Mouse (Mus musculus) yolk sac, embryonic 10.5 days (tissue): ENCODE measurements around the gene Akap2.

Source experiments
- DNase-seq: peaks from one replicate; pipeline ENCODE4 v3.0.0-alpha.2; 2017; ENCODE audit warnings: low spot score

The Akap2 gene

DNA sequence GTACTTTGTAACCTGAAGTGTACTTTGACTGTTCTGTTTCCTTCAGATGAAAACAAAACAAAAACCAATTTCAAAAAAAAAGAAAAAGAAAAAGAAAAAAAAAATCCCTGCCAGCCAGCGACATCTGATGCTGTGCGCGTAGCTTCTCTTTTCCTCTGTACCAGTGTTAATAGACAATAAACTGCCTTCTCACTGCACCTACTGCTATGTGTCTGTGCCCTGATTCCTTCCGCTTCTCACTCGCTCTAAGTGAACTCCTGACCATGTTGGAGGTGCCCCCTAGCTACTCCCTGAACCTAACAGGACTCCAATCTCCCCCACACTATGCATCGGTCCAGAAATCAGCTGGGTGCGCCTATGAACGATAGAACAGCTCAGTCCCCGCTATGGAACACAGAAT, at the start of gene Akap2:
Akap2 (plus strand) TSS at position 304 of the 400 bp plus-strand sequence.
- DNase-seq = no peak

DNA sequence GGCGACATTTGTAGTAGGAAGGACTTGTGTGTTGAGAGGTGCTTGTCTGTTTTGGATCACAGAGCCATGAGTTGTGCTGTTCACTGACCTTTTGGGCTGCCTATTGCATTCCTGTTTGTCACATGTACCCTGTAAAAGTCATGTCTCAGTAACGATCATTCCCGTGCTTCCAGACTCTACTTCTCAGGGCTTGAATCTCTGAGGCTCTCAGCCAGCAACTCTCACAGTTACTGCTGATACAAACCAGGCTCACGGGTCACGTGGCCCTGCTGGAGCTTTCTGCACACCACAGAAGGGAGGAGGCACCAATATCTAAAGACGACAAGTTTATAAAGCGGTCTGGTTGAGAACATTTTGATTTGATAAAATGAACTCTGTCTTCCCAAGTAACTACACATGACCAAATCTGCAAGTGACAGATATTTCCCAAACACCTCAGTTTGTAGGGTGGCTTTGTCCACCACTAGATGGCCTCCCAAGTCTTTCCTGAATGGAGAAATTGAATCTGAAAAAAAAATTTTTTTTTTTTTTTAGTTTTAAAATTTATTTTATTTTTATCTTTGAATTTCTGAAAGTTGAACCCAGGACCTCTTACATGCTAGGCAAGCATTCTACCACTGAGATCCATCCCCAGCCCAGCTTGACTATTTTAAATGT, 46.5 kb upstream of the Akap2 start:
- peak; percentile 31 for DNase-seq

DNA sequence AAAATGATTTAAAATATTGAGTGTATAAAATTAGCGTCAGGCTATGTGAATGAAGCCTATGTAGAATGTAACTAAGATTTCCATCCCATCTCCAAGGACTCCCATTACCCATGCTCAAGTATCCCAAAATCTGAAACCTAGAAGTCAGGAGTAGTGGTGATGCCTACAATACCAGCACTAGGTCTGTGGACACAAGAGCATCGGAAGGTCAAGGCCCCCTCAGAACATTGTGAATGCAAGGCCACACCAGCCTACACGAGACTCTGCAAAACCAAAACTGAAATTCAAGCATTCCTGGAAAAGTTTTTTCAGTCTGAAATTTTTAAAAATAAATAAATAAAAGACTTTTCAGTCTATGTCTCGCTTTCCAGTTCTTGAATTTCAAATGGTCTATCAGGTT, 44.9 kb upstream of the Akap2 start:
- no peak for DNase-seq

DNA sequence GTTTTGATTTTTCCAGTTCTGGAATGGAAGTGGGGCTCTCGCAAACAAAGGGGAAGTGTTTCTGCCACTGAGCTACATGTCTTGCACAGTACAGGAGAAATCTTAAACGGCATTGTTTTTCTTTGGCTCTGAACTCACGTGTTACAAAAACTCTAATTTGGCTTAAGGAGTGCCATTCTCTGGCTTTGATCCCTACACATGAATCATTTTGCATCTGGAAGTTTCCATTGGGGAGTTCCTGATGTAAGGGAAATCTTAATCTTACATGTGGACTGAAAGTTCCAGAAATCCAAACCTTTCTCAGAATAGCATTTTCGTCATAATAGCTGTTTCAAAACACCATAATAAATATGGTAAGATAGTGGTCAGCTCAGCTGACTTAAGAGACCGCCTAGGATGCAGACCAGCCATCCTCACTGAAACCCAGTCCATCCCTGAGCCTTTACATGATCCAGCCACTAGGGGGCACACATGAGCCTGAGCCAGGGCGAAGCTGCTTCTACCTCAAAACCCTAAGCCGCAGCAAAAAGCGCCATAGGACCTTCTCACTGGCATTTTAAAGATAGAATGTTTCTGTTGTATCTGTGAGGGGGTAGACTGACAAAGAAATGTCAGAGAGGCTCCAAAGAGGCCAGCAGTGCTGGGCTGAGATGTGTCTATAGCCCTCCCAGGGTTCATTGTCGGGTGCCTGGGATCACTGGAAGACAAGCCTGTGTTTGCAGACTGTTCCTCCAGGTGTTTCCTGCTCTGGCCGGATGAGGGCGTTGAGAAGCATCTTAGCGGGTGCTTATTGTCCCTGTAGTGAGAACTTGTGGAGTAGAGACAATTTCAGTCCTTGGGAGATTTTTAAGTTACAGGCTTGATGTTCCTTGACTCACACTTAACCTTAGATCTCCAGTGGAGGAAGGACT, 44.2 kb upstream of the Akap2 start:
- peak; percentile 81 for DNase-seq

DNA sequence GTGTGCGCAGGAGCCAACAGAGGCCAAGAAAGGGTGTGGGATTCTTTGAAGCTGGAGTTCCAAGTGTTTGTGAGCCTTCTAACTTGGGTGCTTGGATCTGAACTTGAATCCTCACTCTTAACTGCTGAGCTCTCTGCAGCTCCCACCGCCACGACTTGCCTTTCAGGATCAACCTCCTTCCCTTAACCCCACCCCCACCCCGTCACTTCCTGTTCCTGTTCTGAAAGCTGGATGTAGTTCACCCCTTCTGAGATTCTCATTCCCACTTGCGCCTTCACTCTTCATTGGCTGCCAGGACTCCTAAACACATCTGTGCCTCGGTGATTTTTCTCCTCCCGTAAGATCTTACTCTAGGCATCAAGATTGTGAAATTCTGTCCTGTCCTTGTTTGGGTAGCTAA, 43.1 kb upstream of the Akap2 start:
- no peak for DNase-seq

DNA sequence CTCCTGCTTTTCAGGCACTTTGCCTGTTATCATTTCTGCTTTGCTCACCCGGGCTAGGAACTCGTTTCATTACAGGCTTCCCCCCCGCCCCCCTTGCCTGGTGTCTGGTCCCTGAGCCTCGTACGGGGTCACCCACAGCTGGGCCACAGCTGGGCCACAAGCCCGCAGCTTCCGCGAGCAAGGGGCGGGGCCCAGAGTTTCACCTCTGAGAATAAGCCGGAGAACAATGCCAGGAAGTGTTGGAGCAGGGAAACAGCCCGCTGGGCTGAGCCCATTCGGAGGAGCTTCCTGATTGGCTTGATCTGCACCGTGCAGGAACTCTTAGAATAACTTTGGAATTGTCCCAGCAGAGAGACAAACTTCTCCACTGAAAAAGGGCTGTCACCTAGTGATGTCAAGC, 42.1 kb upstream of the Akap2 start:
- peak; percentile 57 for DNase-seq

DNA sequence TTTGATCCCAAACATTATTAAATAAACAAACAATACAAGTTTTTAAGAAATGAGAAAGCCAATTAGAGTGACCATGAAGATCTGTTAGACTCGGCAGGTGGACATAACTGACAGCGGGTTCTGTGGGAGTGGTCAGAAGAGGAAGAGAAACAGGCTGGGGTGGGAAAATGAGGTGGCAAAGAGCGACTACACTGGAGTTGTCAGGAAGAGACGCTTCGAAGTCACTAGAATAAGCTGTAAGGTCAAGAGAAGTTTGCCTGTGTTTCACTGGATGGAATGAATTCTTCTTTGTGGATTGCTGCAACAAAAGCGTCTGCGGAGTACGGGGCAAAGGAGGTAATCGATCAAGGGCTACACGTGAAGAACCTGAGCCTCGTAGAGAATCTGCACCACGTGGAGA, 39.5 kb upstream of the Akap2 start:
- DNase-seq = no peak

DNA sequence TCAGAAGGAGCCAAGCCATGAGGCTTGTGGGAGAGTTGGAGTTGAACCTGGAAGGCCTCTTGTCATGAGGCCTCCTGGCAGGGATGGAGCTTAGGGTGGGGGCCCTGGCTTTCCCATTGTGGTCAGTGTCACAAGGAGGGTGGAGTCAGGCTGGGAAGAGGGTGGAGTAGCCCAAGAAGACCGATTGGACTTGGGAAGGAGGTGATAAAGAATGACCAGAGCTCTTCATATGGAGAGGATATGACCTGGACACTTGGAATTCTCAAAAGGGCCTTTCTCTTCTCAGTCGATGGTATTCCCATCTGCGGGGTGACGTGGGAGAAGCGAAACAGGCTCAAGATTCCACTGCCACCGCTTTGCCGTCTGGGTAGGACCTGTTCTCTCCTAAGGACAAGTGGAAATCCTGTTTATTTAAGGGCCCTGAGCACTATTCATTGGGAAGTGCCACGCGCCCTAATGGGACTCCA, 38.4 kb upstream of the Akap2 start:
- no peak for DNase-seq

DNA sequence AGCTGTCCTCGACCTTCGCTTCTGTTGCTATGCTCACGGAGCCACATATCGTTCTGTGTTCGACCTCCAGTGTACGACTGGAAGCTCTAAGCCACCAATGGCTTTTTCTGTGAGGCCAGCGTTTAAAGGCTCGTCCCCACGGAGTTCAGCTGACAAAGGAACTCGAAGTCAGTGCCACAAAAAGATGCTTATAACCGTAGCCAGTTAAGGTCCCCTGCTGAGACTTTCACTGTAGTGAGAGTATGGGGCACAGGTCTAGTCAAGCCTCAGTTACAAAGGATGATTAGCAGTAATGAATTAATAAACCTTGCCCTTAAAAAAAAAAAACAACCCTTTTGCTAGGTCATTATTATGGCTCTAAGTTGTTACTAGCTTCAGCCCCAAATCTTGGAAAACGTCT, 37.3 kb upstream of the Akap2 start:
- DNase-seq = no peak

DNA sequence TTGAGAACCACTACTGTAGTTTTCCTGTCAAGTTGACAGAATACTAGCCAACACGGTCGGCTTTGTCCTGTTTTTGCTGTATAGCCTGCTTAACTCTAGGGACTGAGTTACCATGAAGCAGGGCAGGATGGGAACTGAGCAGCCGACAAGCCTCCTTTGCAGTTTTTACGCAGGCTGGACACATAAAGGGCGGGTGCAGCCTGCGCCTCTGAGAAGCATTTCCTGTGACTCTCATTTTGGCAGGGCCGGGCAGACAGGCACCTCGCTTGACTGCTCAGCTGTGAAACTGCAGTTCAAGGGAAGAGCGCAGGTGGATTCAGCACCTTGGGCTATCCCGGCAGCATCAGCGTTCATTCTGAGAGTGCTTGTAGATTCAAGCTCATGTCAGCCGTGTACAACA, 35.9 kb upstream of the Akap2 start:
- DNase-seq = no peak

DNA sequence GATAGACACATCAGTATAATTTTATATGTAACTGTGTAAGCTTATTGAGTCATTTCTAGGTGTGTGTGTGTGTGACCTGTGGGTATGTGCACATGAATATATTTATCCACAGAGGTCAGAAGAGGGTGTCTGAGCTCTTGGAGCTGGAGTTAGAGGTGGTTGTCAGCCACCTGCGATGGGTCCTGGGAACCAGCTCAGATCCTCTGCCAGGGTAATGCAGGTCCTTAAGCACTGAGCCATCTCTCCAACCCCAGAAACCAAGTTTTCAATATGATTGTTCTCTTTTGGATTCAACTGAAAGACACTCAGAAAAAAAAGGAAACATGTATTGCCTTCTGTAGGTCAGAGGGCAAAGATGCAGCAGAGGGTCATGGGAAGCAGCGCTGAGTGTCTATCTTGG, 35.1 kb upstream of the Akap2 start:
- DNase-seq = no peak

DNA sequence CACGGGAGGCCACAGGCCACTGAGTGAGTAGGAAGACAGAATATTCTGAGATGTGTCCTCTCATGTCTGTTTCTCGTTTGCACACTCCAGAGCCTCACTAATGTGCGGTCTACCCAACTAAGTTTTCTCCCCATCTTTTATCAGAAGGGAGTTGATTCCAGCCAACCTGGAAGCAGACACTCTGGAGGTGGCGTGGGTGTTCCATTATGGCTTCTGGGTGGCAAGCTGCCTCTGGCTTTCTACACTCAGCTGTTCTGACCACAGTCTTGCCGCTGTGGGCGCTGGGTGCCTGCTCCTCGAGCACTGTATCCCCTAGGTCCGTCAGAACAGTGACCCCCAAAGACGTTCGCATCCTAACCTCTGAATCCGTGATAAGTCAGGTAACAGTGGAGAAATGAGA, 34.5 kb upstream of the Akap2 start:
- DNase-seq = no peak

DNA sequence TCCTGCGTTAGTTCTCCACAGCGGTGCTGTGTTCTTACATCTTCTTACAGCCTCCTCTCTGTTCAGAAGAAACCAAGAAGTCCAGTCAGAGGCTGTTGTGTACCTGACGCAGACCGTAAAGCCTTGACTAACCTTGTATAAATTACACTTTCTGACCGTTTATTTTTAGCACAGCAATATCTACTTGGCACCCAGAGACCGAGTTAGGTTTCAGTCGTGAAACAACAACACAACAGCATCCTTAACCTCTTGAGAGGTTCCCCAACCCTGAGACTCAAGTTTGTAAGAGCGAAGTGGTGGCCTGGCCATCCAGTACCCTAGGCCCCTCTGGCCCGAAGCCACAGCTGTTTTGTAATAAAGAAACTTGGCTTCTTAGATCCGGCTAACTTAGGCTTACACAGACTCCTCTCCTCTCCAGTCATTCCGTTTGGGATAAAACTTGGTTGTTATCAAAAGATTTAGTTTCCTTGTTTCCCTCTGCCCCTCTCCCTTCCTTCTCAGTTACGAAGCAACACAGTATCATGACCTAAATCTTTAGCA, 32.7 kb upstream of the Akap2 start:
- no peak for DNase-seq

DNA sequence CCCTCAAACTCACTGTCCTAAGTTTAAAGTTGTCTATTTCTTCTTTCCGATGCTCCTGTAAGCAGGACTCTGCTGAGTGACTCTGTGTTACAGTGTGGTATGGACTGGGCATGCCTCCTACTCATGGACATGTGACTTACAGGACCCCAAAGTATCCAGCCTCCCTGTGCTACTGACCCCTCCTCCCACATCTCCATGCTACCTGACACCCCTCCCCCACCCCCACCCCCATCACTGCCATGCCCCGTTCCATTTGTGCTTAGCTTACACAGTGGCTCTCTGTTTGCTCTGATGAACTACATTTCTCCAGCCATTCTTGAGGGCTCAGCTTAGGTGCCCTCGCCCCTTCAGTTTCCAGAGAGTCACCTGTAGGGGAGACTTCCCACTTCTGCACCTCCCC, 30.7 kb upstream of the Akap2 start:
- DNase-seq = no peak

DNA sequence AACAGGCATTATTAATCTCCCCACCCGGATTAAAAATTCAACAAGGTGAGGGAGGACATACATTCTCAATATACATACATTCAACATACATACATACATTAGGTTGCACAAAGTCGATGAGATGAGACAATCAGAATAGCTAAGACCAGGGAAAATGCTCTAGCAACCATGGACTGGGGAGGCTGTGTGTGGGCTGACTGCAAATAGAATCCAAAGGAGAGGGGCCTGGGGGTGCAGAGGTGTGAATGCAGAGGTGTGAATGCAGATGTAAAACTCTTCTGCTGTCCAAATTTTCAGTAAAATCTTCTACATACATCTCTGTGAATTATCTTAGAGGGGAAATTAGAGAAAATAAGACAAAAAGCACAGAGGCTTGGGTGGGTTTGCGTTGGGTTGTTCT, 29.9 kb upstream of the Akap2 start:
- no peak for DNase-seq

DNA sequence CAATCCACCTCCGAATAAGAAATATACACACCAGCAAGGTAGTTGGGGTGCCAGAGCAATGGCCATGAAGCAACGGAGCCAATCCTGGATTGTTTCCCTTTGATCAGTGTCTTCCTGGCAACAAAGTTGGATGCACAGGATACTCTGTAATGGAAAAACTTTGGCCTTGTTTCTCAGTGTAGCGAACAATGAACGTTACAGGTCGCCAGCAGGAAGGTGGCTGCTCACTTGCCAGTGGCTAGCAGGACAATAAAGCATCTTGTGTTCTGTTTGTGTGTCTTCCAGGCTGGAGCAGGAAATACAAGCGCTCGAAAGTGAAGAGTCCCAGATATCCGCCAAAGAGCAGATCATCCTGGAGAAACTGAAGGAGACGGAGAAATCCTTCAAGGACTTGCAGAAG, 29.3 kb upstream of the Akap2 start:
- no peak for DNase-seq

DNA sequence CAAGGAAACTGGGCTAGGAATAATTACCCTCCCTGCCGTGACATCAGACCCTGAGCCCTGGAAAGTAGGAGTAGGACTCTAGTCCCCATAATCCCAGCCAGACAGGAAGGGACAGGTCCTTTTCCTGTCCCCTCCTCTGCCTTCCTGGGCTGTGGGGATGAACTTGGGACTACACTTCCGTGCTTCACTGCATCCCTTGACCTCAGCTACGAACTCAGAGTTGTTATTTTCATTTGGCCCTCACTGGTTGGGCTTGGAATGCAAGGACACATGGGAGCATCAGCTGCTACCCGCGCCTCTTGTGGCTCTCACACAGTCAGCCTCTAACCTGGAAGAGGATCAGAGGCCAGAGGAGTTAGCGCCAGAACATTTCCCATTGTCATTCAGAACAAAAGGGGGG, 27.5 kb upstream of the Akap2 start:
- no peak for DNase-seq

DNA sequence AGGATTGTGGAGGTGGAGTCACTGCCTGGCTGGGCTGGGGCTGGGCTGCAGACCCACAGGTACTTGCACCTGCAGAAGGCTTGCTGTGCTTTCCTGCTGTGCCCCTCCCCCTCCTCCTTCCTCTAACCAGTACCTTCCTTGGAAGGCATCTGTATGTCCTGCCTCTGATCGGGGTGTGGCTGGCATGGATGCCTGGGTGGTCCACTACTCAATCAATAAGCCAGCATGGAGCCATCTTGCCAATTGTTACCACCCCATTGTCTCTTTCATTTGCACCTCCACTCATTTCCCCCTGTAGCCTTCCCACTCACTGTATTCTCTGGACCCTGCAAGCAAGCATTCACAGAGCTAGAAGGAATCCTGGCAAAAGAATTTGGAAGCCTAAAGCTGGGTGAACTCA, 26.7 kb upstream of the Akap2 start:
- no peak for DNase-seq

DNA sequence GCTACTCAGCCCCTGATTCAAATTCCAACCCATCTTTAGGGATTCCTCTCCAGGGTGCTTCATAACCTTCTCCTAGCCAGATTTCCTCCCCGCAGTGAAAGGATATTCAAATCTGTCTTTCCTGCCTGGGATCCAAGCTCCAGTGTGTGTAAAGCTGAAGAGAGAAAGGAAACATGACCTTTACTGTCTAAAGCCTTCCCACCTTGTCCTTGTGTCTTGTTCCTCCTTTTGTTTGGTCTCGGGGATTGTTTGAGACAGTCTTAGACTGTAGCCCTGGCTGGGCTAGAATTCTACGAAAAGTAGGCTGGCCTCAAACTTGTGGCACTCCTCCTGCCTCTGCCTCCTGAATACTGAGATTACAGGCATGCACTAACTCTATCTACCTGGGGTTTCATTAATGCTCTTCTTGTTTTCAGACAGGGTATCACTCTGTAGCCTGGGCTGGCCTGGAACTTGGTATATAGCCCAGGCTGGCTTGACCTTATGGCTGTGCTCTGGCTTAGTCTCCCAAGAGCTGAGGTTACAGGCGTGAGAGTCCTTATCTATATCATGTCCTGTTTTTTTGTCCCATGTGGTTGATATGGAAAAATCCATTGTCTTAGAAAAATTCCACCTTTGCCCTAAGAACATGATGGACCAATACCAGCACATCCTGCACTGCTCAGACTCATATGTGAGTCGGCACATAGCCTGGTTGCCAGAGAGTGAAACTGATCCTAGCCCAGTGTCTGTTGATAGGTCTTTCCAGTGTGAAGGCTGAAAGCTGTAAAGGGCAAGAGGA, 22.9 kb upstream of the Akap2 start:
- DNase-seq = no peak

DNA sequence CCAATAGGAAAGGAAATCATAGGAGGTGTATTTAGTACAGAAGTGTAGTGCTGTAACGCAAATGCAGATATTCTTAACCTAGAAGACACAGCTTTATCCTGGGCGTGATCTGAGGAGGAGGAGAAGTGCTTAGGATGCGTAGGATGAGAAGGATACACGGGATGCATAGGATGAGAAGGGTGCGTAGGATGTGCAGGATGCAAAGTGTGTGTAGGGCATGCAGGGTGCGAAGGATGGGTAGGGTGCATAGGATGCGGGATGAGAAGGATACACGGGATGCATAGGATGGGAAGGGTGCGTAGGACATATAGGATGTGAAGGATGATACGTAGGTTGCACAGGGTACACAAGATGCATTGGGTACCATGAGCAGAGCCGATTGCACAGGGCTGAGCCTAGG, 20.5 kb upstream of the Akap2 start:
- no peak for DNase-seq

DNA sequence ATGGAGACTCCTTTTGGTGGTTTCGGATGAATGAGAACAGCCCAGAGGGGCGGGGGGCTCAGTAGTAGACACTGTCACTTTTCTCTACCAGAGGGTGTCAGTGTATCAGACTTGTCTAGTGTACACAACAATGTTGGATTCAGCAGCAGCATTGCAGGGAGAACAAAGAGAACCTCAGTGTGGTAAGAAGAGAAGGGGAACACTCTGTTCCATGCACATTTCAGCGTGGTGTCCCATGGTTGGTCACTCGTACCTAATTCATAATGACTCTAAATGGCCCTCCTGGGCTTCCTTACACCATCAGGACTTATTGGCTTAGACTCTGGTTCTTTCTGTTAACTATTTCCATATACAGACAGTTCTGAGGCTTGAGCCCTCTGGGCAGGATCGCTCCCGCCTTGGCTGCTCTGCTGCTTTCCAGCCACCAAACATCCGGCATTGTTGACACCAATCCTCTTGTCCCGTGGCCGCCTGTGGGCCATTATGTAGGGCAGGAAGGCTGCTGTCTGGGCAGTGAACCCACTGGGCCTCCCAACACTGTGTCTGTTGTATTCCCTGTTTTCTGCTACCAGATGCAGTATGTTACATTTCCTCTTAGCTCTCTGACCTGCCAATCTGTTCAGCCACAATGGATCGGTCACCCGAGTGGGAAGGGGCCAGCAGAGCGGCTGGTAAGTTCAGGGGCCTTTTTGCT, 19.4 kb upstream of the Akap2 start:
- DNase-seq = no peak

DNA sequence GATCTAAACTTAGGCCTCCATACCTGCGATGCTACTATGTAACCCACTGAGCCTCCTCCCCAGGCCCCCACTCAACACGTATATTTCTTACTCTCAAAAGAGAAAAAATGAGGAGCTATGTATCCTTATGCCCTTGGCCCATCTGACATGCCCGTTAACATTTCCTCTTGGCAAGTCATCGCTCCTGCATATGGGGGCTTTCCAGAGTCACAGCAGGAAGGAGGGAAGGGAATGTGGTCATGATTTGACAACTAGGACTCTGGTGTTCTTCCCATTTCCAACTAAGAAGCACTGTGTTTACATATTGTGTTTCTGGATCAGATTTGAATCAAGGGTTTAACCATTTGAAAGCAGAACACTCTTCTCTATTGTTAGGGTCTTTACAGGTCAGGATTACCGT, 15.9 kb upstream of the Akap2 start:
- DNase-seq = no peak
